Mouse (Mus musculus): ENCODE data around the gene Creb3l2.
"Not testable (repeated sequence)": the region's sequence is repeated elsewhere in the genome, so short reads cannot be mapped to it uniquely, and the experiment has no call there.

The Creb3l2 gene

GRCm38 (mm10) chr6:37406018-37406417 lies 35.9 kb downstream of the Creb3l2 start:
- no peak for DNase-seq

GRCm38 (mm10) chr6:37404325-37404724 lies 37.6 kb downstream of the Creb3l2 start:
- peak; percentile 49 for DNase-seq

- DNase-seq = no peak
Measured at GRCm38 (mm10) chr6:37401928-37402327, 40.0 kb downstream of the Creb3l2 start.

GRCm38 (mm10) chr6:37400866-37401525 lies 41.0 kb downstream of the Creb3l2 start:
- no peak for DNase-seq

- DNase-seq = no peak
Measured at GRCm38 (mm10) chr6:37400167-37400566, 41.8 kb downstream of the Creb3l2 start.

GRCm38 (mm10) chr6:37398943-37399342 lies 43.0 kb downstream of the Creb3l2 start:
- no peak for DNase-seq

- DNase-seq = no peak
Measured at GRCm38 (mm10) chr6:37397973-37398372, 44.0 kb downstream of the Creb3l2 start.

- no peak for DNase-seq
Measured at GRCm38 (mm10) chr6:37397254-37397653, 44.7 kb downstream of the Creb3l2 start.

GRCm38 (mm10) chr6:37396127-37396526 lies 45.8 kb downstream of the Creb3l2 start:
- no peak for DNase-seq

GRCm38 (mm10) chr6:37393263-37393662 lies 48.7 kb downstream of the Creb3l2 start:
- no peak for DNase-seq

GRCm38 (mm10) chr6:37392262-37392661 lies 49.7 kb downstream of the Creb3l2 start:
- DNase-seq = no peak

- peak; percentile 49 for DNase-seq
Measured at GRCm38 (mm10) chr6:37391313-37391712, 50.6 kb downstream of the Creb3l2 start.

GRCm38 (mm10) chr6:37388960-37389359 lies 53.0 kb downstream of the Creb3l2 start:
- DNase-seq = no peak

GRCm38 (mm10) chr6:37388501-37388900 lies 53.4 kb downstream of the Creb3l2 start:
- no peak for DNase-seq

- DNase-seq = no peak
Measured at GRCm38 (mm10) chr6:37387281-37387680, 54.7 kb downstream of the Creb3l2 start.

- no peak for DNase-seq
Measured at GRCm38 (mm10) chr6:37385602-37386285, 56.2 kb downstream of the Creb3l2 start.

GRCm38 (mm10) chr6:37382761-37383160 lies 59.2 kb downstream of the Creb3l2 start:
- no peak for DNase-seq

GRCm38 (mm10) chr6:37377836-37378580 lies 63.9 kb downstream of the Creb3l2 start:
- no peak for DNase-seq

GRCm38 (mm10) chr6:37377387-37377786 lies 64.6 kb downstream of the Creb3l2 start:
- not testable (repeated sequence) for DNase-seq

GRCm38 (mm10) chr6:37375452-37375851 lies 66.5 kb downstream of the Creb3l2 start:
- DNase-seq = no peak

GRCm38 (mm10) chr6:37371341-37371740 lies 70.6 kb downstream of the Creb3l2 start:
- no peak for DNase-seq

- DNase-seq = no peak
Measured at GRCm38 (mm10) chr6:37370566-37370965, 71.4 kb downstream of the Creb3l2 start.

GRCm38 (mm10) chr6:37369750-37370149 lies 72.2 kb downstream of the Creb3l2 start:
- no peak for DNase-seq

GRCm38 (mm10) chr6:37368281-37368680 lies 73.7 kb downstream of the Creb3l2 start:
- no peak for DNase-seq
